Mouse (Mus musculus): ENCODE results near the gene Qrich2.
A peak's percentile ranks its signal among the peaks of the same experiment; 100 is the strongest.
"Not testable (repeated sequence)": the region's sequence is repeated elsewhere in the genome, so short reads cannot be mapped to it uniquely, and the experiment has no call there.

The Qrich2 gene

DNA sequence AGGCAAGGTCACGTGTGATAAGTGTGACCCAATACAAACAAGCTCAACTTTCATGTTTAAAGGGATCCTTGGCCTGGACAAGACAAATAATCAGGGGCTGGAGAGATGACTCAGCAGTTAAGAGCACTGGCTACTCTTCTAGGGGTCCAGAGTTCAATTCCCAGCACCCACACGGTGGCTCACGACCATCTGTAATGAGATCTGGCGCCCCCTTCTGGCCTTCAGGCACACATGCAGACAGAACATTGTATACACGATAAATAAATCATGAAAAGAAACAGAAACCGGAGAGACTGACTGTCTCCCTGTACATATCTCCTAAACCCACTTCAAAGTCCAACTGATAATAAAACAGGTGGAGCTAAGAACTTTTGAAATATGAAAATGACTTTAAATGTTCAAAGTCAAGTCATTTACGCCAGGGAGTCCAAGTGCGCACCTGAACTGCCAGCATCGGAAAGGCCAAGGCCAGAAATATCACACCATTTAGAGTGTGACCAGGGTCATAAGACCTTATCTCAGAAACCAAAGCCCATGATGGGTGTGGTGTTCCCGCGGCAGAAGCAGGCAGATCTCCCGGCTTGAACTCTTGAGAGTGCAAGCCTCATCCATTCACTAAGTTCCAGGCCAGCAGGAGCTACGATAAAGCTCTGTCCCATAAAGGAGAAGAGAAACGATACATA is 22.8 kb upstream of the Qrich2 start:
- DNase-seq (ENCODE audit: low read depth): no peak

DNA sequence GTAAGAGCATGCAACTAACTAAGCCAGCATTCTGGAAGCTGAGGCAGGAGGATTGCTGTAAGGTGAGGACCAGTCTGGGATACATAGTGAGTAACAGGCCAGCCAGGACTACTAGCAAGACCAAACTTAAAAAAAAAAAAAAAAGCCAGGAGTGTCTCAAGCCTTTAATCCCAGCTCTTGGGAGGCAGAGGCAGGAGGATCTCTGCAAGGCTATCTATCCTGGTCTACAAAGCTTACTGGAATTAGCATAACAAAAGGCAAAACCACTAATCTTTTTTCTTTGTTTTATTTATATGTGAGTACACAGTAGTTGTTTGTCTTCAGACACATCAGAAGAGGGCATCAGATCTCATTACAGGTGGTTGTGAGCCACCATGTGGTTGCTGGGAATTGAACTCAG is 22.2 kb upstream of the Qrich2 start:
- DNase-seq (ENCODE audit: low read depth): no peak

DNA sequence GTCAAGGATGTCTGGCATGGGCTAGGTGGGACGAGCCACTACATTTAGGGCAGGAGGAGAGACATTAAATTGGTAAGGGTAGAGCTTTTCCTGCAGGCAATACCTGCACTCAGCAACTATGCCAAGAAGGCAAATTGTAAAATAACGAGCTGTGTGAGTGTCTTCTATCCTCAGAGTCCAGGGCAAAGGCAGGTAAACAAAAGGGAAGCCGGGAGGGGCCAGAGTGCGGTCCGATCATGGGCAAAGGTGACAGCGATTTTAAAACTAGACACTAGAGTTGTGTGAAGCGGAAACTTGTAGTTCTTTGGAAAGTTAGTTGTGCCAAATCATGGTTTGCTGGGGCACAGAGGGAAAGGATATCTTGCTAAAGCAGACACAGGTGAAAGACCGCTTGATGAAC is 18.2 kb upstream of the Qrich2 start:
- no peak for DNase-seq (ENCODE audit: low read depth)

DNA sequence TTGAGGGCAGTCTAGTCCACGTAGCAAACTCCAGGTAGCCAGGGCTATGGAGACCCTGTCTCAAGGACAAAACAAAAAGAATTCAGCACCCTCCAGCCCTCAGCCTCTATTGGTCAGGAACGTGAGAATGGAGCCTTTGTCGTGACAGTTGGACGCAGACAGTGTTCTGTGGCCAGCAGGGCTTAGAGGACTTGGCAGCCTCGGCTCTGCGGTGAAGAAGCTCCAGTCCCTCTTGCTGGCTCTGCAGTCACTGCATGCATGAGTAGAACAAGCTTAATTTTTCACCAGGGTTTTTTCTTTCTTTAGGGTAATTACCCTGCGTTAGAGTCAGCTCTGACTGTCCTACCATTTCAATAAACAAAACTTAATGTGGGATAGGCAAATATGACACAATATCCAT is 15.7 kb upstream of the Qrich2 start:
- DNase-seq (ENCODE audit: low read depth): no peak

DNA sequence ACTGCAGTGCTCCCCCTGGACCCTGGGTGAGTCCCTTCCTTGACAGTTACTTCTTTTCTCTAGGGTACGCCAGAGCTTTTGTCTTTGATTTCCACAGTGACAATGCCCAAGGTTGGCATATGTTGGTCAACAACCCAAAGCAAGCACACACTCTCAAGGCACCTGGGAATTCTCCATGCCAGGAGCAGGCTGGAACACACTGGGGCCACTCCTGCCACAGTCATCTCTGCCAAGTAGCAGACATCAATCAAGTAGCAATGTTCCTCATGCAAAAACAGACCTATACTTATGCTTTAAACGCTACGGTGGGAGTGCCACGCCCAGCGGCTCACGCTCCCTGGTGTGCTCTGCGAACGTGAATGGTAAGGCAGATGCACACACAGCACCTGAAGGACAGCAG is 14.9 kb upstream of the Qrich2 start:
- DNase-seq (ENCODE audit: low read depth): no peak

DNA sequence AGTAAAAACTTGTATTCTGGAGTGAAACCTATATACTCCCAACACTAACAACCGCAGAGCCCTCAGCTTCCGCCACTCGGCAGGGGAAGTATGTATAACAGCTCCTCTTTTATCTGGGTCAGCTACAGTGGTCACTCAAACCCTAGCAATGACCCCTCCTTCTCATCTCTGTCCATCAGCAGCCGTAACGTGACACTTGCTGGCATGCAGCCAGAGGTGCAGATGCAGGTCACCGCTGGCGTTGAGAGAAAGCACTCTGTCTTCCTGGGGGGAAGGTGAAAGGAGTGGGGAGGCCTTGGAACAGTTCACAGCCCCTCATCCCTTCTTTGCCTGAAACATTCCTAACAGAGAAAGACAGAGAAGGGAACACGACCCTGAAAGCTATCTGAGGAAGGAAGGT is 13.8 kb upstream of the Qrich2 start:
- no peak for DNase-seq (ENCODE audit: low read depth)

DNA sequence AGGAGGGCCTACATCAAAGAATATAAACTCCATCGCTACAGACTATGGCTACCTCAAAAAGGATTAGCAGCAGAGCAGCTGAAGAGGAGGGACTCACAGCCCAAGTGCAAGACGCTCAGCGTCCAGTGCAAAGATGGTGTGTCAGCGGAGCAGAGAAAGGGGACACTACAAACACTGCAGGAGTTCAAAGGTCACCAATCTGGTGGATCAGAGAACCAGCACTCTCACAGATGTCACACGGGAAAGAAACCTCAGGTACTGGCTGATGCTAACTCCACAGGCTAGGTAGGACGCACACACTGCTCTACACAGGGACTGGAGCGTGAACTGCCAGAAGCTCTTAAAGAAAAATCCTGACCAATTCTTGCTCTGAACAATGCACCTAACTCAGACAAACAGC is 12.9 kb upstream of the Qrich2 start:
- DNase-seq (ENCODE audit: low read depth): no peak

DNA sequence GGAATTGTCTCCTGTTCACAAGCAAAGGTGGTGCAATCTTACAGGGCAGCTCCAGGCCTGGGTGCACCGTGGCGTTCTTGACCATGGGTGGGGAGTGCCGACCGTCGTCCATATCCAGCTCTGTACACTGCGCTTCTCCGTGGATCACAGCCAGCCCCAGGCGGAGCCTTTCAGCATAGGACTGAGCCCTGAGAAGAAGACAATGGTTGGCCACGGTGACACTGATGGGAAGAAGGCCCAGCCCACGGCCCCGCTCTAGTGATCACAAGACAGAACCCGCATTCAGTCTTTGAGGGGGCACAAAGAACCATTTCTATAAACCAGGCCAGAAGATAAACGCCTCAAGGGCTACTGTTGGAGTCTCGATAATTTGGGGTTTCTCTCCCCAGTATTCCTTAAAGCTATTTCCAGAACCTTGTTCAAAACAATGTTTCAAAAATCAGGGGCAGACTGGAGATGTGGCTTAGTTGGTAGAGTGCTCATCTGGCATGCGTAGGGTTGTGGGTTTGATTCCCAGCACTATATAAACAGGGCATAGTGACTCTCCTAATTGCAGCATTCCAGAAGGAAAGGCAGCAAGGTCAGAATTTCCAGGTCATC is 11.2 kb upstream of the Qrich2 start:
- no peak for DNase-seq (ENCODE audit: low read depth)

DNA sequence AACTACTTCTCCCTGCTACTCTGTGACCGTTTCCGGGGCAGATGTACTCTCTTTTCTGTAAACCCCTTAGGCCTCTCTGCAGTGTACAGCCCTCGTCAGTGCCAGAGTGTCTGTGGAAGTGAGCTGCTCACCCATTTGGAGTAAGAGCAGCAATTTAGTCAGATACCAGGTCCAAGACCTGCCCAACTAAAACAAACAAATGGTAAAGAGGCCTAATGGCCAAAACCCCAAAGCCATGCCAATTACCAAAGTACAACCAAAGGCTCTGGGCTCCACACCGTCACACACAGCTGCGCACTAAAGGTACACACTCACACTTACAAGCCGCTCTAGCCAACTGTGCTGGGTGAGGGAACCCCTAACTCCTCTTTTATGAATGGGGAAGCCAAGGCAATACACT is 10.7 kb upstream of the Qrich2 start:
- no peak for DNase-seq (ENCODE audit: low read depth)

DNA sequence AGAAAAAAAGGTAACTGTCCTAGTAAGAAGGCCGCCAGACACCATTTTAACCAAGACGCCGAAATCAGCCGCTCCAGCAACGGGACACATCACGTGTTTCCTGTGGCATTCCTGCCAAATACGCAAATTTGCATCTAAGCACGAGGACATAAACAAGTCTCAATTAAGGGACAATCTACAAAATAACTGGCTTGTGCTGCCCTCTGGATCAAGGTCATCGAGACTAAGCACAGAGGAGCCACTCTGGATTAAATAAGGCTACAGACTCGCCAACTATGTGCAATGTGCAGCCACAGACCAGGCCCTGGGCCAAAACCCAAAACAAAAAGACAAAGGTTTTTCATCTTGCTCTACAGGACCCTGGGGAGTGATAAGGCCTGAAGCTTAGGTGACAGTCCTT is 10.0 kb upstream of the Qrich2 start:
- no peak for DNase-seq (ENCODE audit: low read depth)

DNA sequence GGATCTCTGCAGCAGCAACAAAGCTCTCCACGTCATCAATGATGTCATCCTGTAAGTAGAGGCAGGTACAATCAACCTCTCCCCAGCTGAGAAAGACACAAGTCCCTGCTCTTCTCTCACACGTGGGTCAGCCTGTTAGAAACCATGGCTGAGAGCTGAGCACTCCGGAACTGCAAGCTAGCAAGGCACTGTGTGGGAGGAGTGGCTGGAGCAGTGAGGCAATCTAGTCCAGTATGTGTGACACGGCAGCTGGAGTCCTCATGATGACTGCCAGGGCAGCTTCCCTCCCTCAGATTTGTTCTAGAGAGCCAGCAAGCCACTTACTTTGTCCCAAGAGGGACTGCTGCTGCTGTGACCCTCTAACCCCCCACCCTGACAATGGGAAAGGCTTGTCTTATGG is 6.2 kb upstream of the Qrich2 start:
- no peak for DNase-seq (ENCODE audit: low read depth)

DNA sequence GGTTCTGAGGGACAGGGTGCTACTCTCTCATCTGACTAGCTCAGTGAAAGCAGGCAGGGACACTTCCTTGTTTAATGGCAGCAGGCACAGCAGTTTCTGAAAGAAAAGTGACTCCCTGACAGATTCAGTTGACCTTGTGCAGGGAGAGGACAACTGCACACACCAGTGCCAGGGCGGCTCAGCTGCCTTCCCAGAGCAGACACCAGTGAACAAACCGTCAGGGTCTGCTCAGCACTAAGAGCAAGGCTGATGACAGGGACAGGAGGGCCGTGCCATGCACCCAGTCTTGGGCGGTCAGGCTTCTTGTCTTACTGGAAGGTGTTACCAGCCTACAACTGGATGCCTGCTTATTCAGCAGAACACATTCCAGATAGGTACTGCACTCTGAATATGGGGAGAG is 4.9 kb upstream of the Qrich2 start:
- DNase-seq (ENCODE audit: low read depth): no peak

DNA sequence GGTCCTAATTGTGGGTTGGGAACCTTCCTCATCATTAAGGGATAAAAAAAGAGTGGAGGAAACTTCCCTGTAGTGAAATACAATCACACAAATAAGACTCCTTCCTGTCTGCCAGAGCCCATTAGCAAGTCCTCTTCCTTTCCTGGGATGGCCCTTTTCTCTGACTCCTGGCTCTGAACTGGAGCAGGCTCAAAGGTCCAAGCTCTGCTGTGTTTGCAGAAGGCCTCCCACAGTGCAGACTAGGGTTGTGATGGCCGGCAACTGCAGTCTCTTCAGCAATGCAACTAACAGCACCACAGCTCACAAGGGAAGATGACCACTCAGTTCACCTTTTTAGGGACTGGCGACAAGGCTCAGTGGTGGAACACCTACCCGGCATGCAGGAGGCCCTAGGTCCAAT is 4.2 kb upstream of the Qrich2 start:
- DNase-seq (ENCODE audit: low read depth): no peak

DNA sequence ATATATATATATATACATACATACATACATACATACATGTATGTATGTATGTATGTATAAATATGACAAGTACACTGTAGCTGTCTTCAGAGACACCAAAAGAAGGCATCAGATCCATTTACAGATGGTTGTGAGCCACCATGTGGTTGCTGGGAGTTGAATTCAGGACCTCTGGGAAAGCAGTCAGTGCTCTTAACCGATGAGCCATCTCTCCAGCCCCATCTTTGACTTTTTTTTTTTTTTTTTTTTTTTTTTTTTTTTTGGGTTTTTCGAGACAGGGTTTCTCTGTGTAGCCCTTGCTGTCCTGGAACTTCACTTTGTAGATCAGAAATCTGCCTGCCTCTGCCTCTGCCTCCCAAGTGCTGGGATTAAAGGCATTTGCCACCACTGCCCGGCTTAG is 2.3 kb upstream of the Qrich2 start:
- not testable (repeated sequence) for DNase-seq (ENCODE audit: low read depth)

DNA sequence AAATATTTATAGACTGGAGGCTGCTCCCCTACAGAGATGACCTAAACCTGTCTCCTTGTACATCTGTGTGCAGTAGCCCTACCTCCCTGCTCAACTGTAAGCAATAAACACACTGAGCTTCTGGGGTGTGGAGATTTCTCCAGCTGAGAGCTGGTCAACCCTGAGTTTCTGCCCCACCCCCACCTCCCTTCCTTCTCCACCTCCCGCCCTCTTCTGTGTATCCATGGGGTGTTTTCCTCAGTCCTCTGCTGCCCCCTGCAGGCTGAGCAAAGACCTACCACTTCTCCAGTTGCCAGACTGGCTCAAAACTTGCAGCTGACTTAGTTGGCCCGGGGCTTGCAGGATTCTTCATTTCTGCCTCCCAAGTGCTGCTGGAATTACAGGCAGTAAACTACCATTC is 2.2 kb downstream of the Qrich2 start:
- peak; percentile 75 for DNase-seq (ENCODE audit: low read depth)

DNA sequence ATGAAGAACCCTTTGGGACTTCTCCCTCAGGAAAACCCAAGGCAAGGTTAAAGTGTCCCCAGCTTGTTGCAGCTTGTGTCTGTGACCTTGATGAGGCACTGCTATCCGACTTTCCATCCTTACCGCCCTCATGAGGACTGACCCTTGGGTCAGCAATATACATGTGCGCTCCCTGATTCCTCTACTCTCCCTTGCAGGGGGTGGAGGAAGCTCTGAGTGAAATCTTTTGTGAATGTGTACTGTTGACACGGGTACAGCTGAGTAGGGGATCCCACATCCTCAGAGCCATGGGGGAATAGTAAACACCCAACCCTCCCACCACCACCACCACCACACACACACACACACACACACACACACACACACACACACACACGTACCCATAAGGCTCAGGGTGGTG is 2.7 kb downstream of the Qrich2 start:
- no peak for DNase-seq (ENCODE audit: low read depth)

DNA sequence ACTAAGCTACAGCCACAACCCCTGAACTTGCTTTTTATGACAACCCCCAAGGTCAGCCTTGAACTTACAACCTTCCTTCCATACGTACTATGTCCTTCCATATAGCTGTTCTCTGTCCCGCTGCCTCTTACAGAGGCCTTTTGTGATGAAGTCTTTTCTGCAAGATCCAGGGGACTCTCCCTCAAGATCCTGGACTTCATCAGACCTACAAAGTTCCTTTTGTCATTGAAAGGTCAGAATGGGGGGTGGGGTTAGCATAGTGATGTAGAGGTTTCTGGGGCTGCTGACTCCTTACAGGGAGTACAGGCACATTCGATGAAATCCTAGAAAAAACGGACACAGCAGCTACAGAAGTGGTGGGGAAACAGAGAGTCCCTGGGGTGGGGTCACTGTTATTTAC is 6.3 kb downstream of the Qrich2 start:
- no peak for DNase-seq (ENCODE audit: low read depth)

DNA sequence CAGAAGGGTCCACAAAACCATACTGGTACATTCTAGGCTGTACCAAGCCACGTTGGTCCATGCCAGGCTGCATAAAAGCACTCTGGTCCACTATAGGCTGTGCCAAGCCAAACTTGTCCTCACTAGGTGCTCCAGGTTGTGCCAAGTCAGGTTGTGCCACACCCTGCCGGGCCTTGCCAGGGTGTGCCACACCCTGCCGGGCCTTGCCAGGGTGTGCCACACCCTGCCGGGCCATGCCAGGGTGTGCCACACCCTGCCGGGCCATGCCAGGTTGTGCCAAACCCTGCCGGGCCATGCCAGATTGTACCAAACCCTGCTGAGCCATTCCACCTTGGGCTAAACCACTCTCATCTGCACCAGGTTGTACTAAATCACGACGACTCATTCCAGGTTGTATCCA is 9.8 kb downstream of the Qrich2 start:
- DNase-seq (ENCODE audit: low read depth): no peak

DNA sequence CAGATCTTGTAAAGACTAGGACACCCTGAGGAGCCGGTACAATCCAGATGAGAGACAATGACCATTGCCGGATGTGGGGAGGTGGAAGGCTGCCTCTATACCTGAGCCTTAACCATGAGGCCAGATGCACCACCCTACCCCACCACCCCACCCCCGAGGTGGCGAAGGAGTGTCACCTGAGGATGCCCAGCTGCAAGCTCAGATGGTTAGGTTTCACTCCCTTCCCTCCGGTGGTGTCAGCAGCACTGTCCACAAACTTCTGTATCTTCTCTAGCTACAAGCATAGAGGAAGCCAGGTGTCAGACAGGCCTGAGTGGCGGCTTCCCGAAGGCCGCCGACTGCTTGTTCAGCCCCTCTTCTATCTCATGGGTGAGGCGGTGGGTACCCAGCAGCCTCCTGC is 12.2 kb downstream of the Qrich2 start:
- no peak for DNase-seq (ENCODE audit: low read depth)

DNA sequence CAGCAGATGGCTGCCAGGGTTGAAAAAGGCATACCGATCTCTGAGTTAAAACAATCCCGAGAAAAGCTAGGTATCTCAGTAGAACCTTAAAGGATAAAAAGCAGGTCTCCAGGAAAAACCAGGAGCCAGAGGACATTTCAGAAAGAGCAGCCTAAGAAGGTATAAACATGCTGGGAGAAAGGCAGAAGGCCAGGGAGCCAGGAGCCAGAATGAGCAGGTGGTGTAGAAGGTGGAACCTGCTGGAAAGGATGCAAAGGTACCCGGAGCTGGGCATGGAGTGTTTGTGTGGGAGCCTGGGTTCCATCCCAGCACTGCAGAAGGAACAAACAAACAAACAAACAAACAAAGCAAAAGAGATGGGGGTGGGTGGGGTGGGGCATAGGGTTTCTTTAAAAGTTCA is 16.7 kb downstream of the Qrich2 start:
- DNase-seq (ENCODE audit: low read depth): no peak

DNA sequence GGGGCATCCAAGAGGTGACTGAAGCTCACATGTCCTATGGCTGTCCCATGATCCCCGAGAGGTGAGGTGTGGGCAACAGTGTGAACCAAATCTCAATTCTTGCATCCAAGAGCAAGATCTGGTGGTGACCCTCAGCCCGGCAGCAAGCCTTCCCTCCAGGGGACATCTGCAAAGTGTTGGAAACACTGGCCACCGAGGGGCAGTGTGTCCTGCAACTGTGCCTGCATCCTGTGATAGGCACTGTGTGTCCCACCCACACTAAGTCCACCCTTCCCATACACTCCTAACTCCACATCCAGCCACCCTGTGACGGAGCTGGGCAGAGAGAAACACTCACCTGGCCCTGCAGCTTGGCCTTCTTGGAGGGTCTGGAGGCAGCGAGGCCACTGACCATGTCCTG is 18.2 kb downstream of the Qrich2 start:
- no peak for DNase-seq (ENCODE audit: low read depth)

DNA sequence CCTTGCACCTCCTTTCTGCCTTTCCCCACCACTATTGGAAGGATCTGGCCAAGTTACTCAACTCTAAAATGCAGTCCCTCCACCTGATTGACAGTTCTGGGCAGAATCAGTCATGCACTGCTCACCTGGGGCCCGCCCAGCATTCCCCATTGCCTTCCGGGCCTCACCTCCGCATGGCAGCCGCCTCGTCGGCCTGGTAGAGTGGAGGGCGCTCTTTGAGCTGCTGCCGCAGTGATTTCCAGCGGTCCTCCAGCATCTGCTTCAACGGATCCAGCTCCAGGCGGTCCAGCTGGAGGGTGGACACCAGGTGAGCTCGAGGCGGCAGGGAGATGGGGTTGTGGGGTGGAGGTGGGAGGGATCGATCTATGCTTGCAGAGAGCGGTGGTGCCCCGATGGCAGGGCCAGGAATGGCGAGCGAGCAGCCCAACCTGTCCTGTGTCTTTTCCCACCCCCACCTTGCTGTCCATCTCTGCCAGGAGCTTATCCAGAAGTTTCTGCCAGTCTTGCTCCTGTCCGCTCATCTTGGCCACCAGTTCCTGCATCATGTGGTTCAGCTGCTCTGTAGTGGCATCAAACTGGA is 19.6 kb downstream of the Qrich2 start:
- DNase-seq (ENCODE audit: low read depth): no peak

DNA sequence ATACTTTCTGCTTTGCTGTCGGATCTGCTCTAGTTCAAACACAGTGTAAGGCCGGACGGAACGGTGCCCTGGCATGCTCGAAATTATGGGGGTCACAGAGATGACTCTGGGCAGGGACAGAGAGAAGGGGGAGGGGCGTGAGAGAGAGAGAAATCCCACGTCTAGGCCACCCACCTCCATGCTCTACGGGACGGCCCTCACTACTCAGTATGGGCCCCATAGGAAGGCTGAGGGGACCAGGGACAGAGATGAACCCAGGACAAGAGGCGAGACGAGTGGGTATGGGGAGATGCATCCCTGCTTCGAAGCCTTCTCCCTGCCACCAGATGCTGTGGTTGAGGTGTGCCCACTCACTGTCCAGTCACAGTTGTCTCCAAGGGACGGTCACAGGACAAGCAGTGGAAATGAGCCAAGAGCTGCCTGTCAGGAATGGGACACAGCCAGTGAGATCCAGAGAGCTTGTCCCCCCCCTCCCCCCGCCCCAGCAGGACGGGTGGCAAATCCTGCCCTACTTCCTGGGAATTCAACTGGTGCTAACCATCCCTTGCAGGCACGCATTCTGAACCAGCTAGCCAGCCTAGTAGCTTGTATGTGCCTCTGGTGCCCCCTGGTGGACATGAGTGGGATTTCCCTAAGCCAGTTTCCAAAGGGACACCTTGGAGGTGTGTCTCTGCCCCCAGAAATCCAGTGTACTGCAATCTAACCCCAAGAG is 20.3 kb downstream of the Qrich2 start:
- no peak for DNase-seq (ENCODE audit: low read depth)
